Mouse (Mus musculus): ENCODE data around the gene Slc4a2.

GRCm38 (mm10) chr5:24413938-24414337 is 9.7 kb upstream of the Slc4a2 start:
- TF ChIP-seq CTCF (IDR thresholded peaks at IDR 0.05; ENCODE audit: low read depth), result no peak
- TF ChIP-seq EP300 (IDR thresholded peaks at IDR 0.05; ENCODE audit: low read depth), result no peak

All from liver, postnatal 0 days (tissue).